Mouse (Mus musculus) cerebral cortex, adult 2 months (tissue): ENCODE measurements around the gene Znrd1as.

Experiments used
- WGBS: fragments of 180-500 bp; shearing (Covaris S2); methylation state at CpG from one replicate; pipeline ENCODE4 v1.1.7; 2018; 5-methylcytosine and 5-hydroxymethylcytosine counted together

Znrd1as gene

GRCm38 (mm10) chr17:36957999-36958743, at the start of gene Znrd1as, which contains the start of gene Znrd1:
Gene Znrd1as (plus strand): TSS chr17:36958592.
Gene Znrd1 (minus strand): TSS chr17:36958559.
- under 1% methylated on average over 46 of the region's 46 CpGs for WGBS

GRCm38 (mm10) chr17:36909802-36910201, 48.6 kb upstream of the Znrd1as start:
- 78% methylated on average over 4 of the region's 4 CpGs for WGBS

- WGBS = 70% methylated on average over 2 of the region's 2 CpGs
These were observed 46.4 kb upstream of the Znrd1as start for GRCm38 (mm10) chr17:36912031-36912430.

- 10% methylated on average over 2 of the region's 2 CpGs for WGBS
These were observed 44.3 kb upstream of the Znrd1as start for GRCm38 (mm10) chr17:36914108-36914507.

- WGBS = 13% methylated on average over 9 of the region's 9 CpGs
These were observed 43.3 kb upstream of the Znrd1as start for GRCm38 (mm10) chr17:36915076-36915475.

GRCm38 (mm10) chr17:36920239-36920638, 38.2 kb upstream of the Znrd1as start:
- 60% methylated on average over 15 of the region's 15 CpGs for WGBS

GRCm38 (mm10) chr17:36922715-36923114, 35.7 kb upstream of the Znrd1as start:
- 90% methylated on average over 4 of the region's 4 CpGs for WGBS

- 73% methylated on average over 4 of the region's 4 CpGs for WGBS
These were observed 34.9 kb upstream of the Znrd1as start for GRCm38 (mm10) chr17:36923491-36923890.

- WGBS = 78% methylated on average over 10 of the region's 10 CpGs
These were observed 30.8 kb upstream of the Znrd1as start for GRCm38 (mm10) chr17:36927496-36928120.

- WGBS = 50% methylated on average over 12 of the region's 12 CpGs
These were observed 29.0 kb upstream of the Znrd1as start for GRCm38 (mm10) chr17:36929236-36929932.

GRCm38 (mm10) chr17:36930233-36930632, 28.2 kb upstream of the Znrd1as start:
- 46% methylated on average over 6 of the region's 6 CpGs for WGBS

- WGBS = 56% methylated on average over 4 of the region's 4 CpGs
These were observed 27.3 kb upstream of the Znrd1as start for GRCm38 (mm10) chr17:36931130-36931529.

GRCm38 (mm10) chr17:36931806-36932205, 26.6 kb upstream of the Znrd1as start:
- 61% methylated on average over 2 of the region's 2 CpGs for WGBS

- 75% methylated on average over 2 of the region's 2 CpGs for WGBS
These were observed 20.3 kb upstream of the Znrd1as start for GRCm38 (mm10) chr17:36938056-36938455.

GRCm38 (mm10) chr17:36942391-36942790, 16.0 kb upstream of the Znrd1as start:
- WGBS = 27% methylated on average over 10 of the region's 10 CpGs

- 7% methylated on average over 59 of the region's 59 CpGs for WGBS
These were observed 15.5 kb upstream of the Znrd1as start, which contains the start of gene Rnf39 for GRCm38 (mm10) chr17:36942791-36943471. Gene Rnf39 (plus strand): TSS chr17:36942918.

- 34% methylated on average over 5 of the region's 5 CpGs for WGBS
These were observed 14.7 kb upstream of the Znrd1as start for GRCm38 (mm10) chr17:36943691-36944090.

- 40% methylated on average over 9 of the region's 9 CpGs for WGBS
These were observed 14.1 kb upstream of the Znrd1as start for GRCm38 (mm10) chr17:36944121-36944775.

- 2% methylated on average over 62 of the region's 62 CpGs for WGBS
These were observed 11.2 kb upstream of the Znrd1as start for GRCm38 (mm10) chr17:36947051-36947819.

GRCm38 (mm10) chr17:36948286-36948685, 10.1 kb upstream of the Znrd1as start:
- 91% methylated on average over 1 of the region's 1 CpGs for WGBS

GRCm38 (mm10) chr17:36949265-36949664, 9.1 kb upstream of the Znrd1as start:
- WGBS = 90% methylated on average over 8 of the region's 8 CpGs
